Mouse (Mus musculus) adrenal gland, postnatal 4 days (tissue): ENCODE results near the gene Dnah8. TPM values are rescaled to one million over a fixed set of nuclear protein-coding genes. Genes with fewer than 3 reads are reported as not detected.

ENCODE experiments used
- DNase-seq, 2 experiments: peaks; one replicate each; pipeline ENCODE4 v3.0.0; 2021 to 2022; ENCODE audit warnings: low spot score in 2 of 2, mixed read lengths in 2 of 2
- total RNA-seq, 2 experiments: library from RNA; stranded (reverse); gene quantifications; 2 replicates each; pipeline ENCODE4 v1.2.3; 2021

Dnah8 gene
- total RNA-seq, 2 experiments from 2014 or later = 0.62 to 1.3 TPM

GRCm38 (mm10) chr17:30866966-30867365 lies 242.8 kb downstream of the Dnah8 start:
- DNase-seq = no peak

DNA sequence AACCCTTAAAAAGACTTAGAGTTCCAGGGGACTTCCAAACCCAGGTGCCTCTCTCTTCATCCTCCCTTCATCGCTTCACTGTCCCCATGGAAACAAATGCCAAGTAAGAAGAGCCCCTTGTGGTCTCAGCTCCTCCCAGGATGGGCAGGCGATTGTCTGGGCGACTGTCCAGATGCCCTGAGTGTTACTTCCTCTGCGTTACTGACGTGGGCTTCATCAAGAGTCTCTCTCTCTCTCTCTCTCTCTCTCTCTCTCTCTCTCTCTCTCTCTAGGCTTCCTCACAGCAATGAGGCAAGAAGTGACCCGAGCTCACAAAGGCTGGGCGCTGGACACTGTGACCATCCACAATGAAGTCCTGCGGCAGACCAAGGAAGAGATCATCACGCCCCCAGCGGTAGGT lies 246.9 kb downstream of the Dnah8 start:
- DNase-seq = no peak

GRCm38 (mm10) chr17:30874276-30874675 lies 250.1 kb downstream of the Dnah8 start:
- DNase-seq = no peak

GRCm38 (mm10) chr17:30877456-30877855 lies 253.3 kb downstream of the Dnah8 start:
- no peak for DNase-seq

DNA sequence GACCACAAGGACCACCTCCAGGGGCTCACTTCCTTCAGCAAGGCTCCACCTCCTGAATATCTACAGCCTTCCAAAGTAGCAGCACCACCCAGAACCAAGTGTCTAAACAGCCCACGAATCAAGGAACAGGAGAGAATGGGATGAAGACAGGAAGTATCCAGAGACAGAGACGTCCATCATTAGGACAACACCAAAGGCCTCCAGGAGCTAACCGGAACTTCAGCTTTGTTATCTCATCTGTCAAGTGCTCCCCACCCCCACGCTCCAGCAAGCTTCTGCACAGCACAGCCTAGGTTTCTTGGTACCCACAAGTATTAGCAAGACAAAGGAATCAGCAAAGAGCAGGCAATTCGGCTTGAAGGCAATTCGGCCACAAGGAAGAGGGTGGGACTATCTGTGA lies 254.5 kb downstream of the Dnah8 start:
- DNase-seq = no peak

DNA sequence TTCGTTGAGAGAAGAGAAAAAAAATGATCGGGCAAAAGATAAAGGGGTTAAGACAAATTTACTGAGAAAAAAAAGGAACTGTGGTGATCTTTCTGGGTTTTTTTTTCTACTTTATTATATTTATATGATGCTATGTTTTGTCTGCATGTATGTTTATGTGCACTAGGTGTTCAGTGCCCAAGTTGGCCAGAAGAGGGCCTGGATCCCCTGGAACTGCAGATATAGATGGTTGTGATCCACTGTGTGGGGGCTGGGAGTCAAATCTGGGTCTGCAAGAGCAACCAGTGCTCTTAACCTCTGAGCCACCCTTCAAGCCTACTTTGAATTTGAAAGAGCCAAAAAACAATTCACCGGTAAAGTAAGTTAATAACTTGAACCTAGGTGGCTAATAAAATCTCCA lies 256.2 kb downstream of the Dnah8 start:
- no peak for DNase-seq

GRCm38 (mm10) chr17:30881001-30881400 lies 256.8 kb downstream of the Dnah8 start:
- DNase-seq = no peak

GRCm38 (mm10) chr17:30882206-30882605 lies 258.1 kb downstream of the Dnah8 start:
- no peak for DNase-seq

DNA sequence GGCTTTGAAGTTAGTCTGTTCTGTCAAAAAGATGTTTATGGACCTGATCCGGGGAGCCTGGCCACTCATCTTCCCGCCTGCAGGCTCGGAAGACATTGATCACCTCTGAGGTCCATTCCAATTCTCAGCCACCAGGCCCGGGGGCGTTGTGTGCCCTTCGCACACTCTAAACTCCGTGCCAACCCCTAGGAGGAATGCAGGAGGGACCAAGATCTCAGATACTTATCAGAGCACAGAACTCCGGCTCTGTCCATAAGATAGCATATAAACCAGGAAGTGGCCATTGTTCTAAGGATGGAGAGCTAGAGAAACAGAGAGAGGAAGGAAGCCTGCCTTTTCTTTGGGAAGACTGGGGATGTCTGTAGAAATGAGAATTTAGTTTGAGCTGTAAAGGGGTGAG lies 259.4 kb downstream of the Dnah8 start:
- no peak for DNase-seq

DNA sequence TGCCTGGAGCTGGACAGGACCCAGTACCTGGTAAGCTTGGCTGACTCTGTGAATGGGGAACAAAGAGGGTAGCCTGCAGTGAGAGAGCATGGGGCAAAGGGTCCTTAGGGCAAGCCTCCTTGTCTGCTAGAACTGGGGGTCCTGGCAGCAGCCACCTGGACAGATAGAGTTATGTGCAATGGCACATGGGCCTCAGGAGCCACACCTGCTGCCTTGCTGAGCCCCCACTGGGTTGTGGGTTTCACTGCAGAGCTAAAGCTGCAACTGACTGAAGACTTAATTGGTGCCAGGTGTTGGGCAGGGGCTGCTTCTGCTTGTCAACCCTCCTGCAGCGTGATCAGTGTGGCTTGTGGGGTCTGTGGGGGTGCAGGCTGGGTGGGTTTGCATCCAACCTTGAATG lies 267.9 kb downstream of the Dnah8 start:
- no peak for DNase-seq

- no peak for DNase-seq
Observed at GRCm38 (mm10) chr17:30892730-30893129, 268.6 kb downstream of the Dnah8 start.

DNA sequence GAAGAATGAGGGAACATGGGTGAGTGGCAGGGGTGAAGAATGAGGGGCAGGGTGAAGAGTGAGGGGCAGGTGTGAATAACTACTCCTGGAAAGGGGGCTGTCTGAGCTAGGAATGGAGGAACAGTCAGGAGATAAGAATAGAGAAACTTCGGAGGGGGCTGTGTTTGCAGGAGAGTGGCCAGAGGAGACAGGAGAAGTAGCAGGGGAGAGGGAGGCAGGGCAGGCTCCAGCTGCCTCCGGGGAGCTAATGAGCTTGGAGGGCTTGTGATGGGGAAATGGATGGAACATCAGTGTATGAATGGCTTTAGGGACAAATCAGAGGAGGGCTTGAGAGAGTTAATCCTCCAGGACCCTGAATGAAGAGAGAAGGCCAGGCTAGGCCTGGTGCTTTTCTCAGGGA lies 272.9 kb downstream of the Dnah8 start:
- DNase-seq = no peak

DNA sequence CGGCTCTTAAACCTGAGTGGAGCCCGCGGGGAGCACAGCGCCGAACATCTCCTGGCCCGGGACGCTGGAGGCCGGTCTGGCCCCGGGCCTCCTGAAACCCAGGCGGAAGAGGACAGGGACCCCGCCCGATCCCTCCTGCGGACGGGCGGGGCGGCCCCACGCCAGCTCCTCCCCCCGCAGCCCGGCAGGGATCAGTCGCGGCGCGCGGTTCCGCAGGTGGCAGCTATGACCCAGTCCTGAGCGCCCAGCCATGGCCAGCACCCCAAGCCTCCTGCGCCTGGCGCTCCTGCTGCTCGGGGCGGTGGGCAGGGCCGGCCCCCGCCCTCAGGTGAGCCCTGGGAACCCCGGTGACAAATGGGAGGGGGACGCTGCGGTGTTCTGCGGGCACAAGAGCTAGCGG lies 277.5 kb downstream of the Dnah8 start, which contains the start of gene Glp1r:
Gene Glp1r (plus strand): TSS at position 191 of the 400 bp plus-strand sequence.
- no peak for DNase-seq

DNA sequence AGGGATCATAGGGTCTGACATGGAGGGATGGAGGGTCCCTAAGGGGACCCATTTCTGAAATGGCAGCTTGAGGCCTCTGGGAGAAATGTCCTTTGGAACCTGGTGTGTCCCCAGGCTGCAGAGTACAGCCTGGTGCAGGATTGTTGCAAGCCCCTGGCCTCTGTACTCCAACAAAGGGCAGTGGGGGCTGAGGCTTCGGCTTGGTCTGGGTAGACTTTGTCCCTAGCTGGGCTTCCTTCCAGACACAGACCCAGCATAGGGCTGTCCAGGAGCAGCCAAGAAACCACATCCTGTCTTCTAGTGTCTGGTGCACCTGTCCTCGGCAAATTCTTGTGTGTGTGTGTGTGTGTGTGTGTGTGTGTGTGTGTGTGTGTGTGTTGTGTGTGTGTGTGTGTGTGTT lies 279.9 kb downstream of the Dnah8 start:
- no peak for DNase-seq

GRCm38 (mm10) chr17:30907577-30907976 lies 283.4 kb downstream of the Dnah8 start:
- DNase-seq = no peak

DNA sequence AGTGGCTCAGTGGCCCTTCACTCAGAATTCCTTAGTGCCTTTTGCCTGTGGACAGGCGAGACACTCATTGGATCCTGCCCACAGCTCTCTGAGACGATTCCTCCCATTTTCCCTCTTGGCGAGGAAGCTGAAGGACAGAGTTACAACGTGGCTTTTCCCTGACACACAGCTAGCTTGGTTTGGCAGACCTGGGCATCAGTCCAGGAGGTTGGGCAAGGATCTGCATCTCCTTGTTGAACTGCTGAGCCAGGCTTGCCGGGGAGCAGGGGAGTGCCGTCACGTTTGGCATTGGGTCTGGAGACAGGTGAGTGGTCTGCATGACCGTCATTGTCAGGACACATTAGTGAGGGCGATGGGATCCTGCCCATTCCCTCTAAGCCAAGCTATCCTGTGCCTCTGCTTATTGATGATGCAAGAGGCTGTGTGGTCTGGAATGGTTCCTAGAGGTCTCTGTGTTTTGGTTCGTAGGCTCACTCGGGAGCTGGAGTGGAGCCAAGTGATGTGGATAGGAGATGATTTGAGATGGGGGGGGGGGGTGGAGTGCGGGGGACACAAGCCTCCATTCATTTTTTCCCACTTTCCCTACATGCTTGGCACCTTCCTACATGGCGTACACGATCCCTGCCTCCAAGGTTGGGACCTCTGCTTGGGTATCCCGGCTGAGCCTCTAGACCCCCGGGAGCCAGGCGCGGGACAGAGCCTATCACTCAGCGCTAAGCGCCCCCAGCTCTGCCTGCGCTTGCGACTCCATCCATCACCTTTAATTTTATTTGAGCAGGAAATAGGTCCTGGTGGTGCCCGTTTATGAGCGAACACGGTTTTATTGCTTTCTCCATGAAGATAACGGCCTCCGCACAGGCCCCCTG lies 286.9 kb downstream of the Dnah8 start:
- peak in 1 of 2 experiments; percentile 21 for DNase-seq

GRCm38 (mm10) chr17:30911732-30912088 lies 287.6 kb downstream of the Dnah8 start:
- no peak for DNase-seq

- no peak for DNase-seq
Observed at GRCm38 (mm10) chr17:30912536-30912935, 288.4 kb downstream of the Dnah8 start.

GRCm38 (mm10) chr17:30914264-30914663 lies 290.1 kb downstream of the Dnah8 start:
- DNase-seq = no peak

- DNase-seq = no peak
Observed at GRCm38 (mm10) chr17:30923566-30923965, 299.4 kb downstream of the Dnah8 start.
